Mouse (Mus musculus) kidney, adult 10 weeks (tissue): ENCODE measurements around the gene Gm6401. TPM values are rescaled to one million over a fixed set of nuclear protein-coding genes. Genes with fewer than 3 reads are reported as not detected.

ENCODE experiments used
- polyA plus RNA-seq: library from polyadenylated mRNA; stranded (reverse); fragments of 350-450 nt; fragmentation: Illumina TruSeq; extraction: RNeasy Lipid Tissue Mini Kit (QIAGEN cat#74804); gene quantifications from one replicate; pipeline ENCODE4 v1.2.3, GENCODE M21; 2014; ENCODE audit warnings: low read depth, low replicate concordance

The Gm6401 gene
- not detected for polyA plus RNA-seq

DNA sequence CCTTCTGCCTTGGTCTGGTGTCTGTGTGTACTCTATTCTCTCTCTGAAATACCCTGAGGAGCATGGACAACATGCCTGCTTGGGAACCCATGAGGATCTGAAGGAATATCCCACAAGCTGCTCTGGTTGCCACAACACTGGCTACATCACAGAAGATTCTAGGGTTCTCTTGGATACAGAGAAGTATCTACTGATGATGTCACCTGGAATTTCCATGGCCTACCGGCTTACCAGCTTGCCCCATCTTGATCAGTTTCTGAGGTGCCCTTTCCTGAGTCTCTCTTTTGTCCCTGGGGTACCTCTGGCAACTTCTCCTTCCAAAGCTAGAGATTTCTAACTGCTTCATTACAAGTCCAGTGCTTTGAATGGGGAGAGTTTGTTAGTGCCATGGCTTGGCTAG lies at the start of gene Gm6401:
Gene Gm6401, minus strand, starts transcription at position 101 of the 400 bp plus-strand sequence.

DNA sequence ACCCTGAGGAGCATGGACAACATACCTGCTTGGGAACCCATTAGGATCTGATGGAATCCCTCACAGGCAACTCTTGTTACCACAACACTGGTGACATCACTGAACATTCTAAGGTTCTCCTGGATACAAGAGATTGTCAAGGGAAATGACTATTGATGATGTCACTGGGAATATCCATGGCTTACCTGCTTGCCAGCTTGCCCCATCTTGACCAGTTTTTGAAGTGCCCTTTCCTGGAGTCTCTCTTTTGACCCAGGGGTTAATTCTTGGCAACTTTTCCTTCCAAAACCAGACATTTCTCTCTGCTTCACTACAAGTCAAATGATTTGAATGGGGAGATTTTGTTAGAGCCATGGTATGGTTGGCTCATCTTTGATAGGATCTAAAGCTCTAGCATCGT lies 15.5 kb upstream of the Gm6401 start, which contains the start of gene Gm3543:
Gene Gm3543, minus strand, starts transcription at position 101 of the 400 bp plus-strand sequence.

DNA sequence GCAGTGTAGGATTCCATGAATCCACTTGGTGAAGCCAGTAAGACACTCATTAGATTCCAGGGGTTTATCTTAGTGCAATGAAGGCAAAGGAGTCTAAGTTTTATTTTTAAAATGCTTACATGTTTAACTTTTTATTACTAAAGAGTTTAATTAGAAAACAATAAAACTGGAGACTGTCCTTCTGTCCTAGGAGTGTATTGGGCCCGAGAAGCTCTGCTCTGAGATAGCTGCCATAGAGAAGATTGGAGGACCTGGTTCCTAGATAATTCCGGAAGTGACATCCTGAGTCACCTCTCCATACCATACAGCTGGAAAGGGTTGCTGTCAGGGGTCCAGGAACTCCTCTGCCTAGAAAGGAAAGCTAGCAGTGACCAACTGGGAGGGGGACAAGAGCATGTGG lies 24.0 kb downstream of the Gm6401 start, which contains the start of gene 1700024B05Rik:
Gene 1700024B05Rik, plus strand, starts transcription at position 301 of the 400 bp plus-strand sequence.

DNA sequence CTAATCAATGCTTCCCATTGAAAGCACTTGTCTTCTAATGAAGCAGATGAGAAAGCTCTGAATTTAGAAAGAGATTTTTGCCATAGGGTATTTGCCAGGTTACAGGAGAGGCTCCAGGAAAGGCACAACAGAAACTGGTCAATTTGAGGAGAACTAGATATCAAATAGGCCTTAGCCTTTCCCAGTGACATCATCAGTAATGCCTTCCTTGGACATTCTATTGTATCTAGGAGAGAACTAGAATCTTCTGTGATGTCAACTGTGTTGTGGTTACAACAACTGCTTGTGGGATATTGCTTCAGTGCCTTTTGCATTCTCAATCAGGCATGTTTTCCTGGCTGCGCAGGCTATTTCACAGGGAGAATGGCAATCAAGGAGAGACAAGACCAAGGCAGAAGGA lies 43.1 kb downstream of the Gm6401 start, which contains the start of gene 1700049E17Rik1:
Gene 1700049E17Rik1, plus strand, starts transcription at position 301 of the 400 bp plus-strand sequence.

Other genes starting within 250 kb of the Gm6401 start
- gene Gm7929, start 217.3 kb downstream of the Gm6401 start, polyA plus RNA-seq, result not detected
- not detected for gene Gm47189, start 195.5 kb downstream of the Gm6401 start, polyA plus RNA-seq
- gene Gm7980, start 60.6 kb downstream of the Gm6401 start, polyA plus RNA-seq, result not detected
- gene 1700049E17Rik1, start 43.0 kb downstream of the Gm6401 start, polyA plus RNA-seq, result not detected
- gene 1700024B05Rik, start 23.9 kb downstream of the Gm6401 start, polyA plus RNA-seq, result not detected
- not detected for gene Gm3543, start 15.4 kb upstream of the Gm6401 start, polyA plus RNA-seq
- gene Gm7951, start 149.4 kb upstream of the Gm6401 start, polyA plus RNA-seq, result not detected
- not detected for gene Gm17027, start 194.7 kb upstream of the Gm6401 start, polyA plus RNA-seq
- not detected for gene Gm3573, start 222.9 kb upstream of the Gm6401 start, polyA plus RNA-seq